Mouse (Mus musculus) CD4-positive helper T cell, adult 2 months (primary cell): Measurements from ENCODE around the gene Bola1.
"Not testable (repeated sequence)": the region's sequence is repeated elsewhere in the genome, so short reads cannot be mapped to it uniquely, and the experiment has no call there.

ENCODE experiments used
- DNase-seq: peaks from one replicate; pipeline ENCODE4 v3.0.0-alpha.2; 2012; ENCODE audit warnings: low read depth, missing footprints, low spot score

Gene Bola1

GRCm38 (mm10) chr3:96226695-96227648 lies 7.5 kb upstream of the Bola1 start:
- no peak for DNase-seq

- no peak for DNase-seq
Observed at GRCm38 (mm10) chr3:96225421-96225820, 5.9 kb upstream of the Bola1 start.

- DNase-seq = no peak
Observed at GRCm38 (mm10) chr3:96222774-96223173, 3.3 kb upstream of the Bola1 start.

- no peak for DNase-seq
Observed at GRCm38 (mm10) chr3:96221640-96222038, 2.1 kb upstream of the Bola1 start.

- peak; percentile 95 for DNase-seq
Observed at GRCm38 (mm10) chr3:96220765-96221639, 1.5 kb upstream of the Bola1 start, which contains the start of the genes Hist2h2ac and Hist2h2be. Gene Hist2h2ac, minus strand, starts transcription at chr3:96220880. Gene Hist2h2be, plus strand, starts transcription at chr3:96221119.

GRCm38 (mm10) chr3:96220131-96220764 lies 739 bp upstream of the Bola1 start:
- DNase-seq = peak; percentile 69

- no peak for DNase-seq
Observed at GRCm38 (mm10) chr3:96219191-96219641, 293 bp downstream of the Bola1 start.

GRCm38 (mm10) chr3:96209242-96209641 lies 10.3 kb downstream of the Bola1 start:
- no peak for DNase-seq

- DNase-seq = no peak
Observed at GRCm38 (mm10) chr3:96207819-96208218, 11.7 kb downstream of the Bola1 start.

GRCm38 (mm10) chr3:96199731-96200130 lies 19.8 kb downstream of the Bola1 start:
- no peak for DNase-seq

- not testable (repeated sequence) for DNase-seq
Observed at GRCm38 (mm10) chr3:96198601-96199251, 20.8 kb downstream of the Bola1 start.

- DNase-seq = peak; percentile 90
Observed at GRCm38 (mm10) chr3:96198181-96198580, 21.3 kb downstream of the Bola1 start.

- peak; percentile 91 for DNase-seq
Observed at GRCm38 (mm10) chr3:96197129-96197749, 22.3 kb downstream of the Bola1 start.

GRCm38 (mm10) chr3:96196437-96197128 lies 22.9 kb downstream of the Bola1 start:
- DNase-seq = no peak

- no peak for DNase-seq
Observed at GRCm38 (mm10) chr3:96195616-96196313, 23.7 kb downstream of the Bola1 start.

GRCm38 (mm10) chr3:96194966-96195365 lies 24.5 kb downstream of the Bola1 start:
- peak; percentile 45 for DNase-seq

- DNase-seq = no peak
Observed at GRCm38 (mm10) chr3:96192977-96193376, 26.5 kb downstream of the Bola1 start.

- DNase-seq = no peak
Observed at GRCm38 (mm10) chr3:96182382-96182776, 37.1 kb downstream of the Bola1 start.
